Mouse (Mus musculus) MEL (cell line): ENCODE measurements around the gene Nfix. TPM values are rescaled to one million over a fixed set of nuclear protein-coding genes. Genes with fewer than 3 reads are reported as not detected.

ENCODE experiments used
- DNase-seq: peaks from one replicate; pipeline ENCODE4 v3.0.0; 2011; ENCODE audit warnings: low read depth, low spot score
- H3K27ac ChIP-seq: 2 replicates; pipeline ENCODE4 v1.5.1; 2012; ENCODE audit warnings: low read depth, mild to moderate bottlenecking, control low read depth, low read length, moderate library complexity; ENCODE audit not compliant: control insufficient read depth
- H3K27me3 ChIP-seq, 2 experiments: fragments of 150-350 bp in 1 of 2; sonication (generic) in 1 of 2; 2 replicates each; pipeline ENCODE4 v1.6.1; 2012; ENCODE audit warnings: low read length in 2 of 2, mild to moderate bottlenecking in 2 of 2, improper control_type of control experiment in 1 of 2, moderate library complexity in 1 of 2; ENCODE audit not compliant: insufficient read depth in 2 of 2, control insufficient read depth in 1 of 2
- H3K36me3 ChIP-seq, 2 experiments: 2 replicates each; pipeline ENCODE4 v1.6.1; 2012 to 2014; ENCODE audit warnings: low read length in 2 of 2, improper control_type of control experiment in 1 of 2, inconsistent platforms in 1 of 2, mild to moderate bottlenecking in 1 of 2; ENCODE audit not compliant: insufficient read depth in 2 of 2, control insufficient read depth in 1 of 2
- H3K4me1 ChIP-seq, 2 experiments: fragments of 150-350 bp in 1 of 2; sonication (generic) in 1 of 2; 2 replicates each; pipeline ENCODE4 v1.6.1; 2012; ENCODE audit warnings: low read length in 2 of 2, improper control_type of control experiment in 1 of 2, mild to moderate bottlenecking in 1 of 2; ENCODE audit not compliant: insufficient read depth in 2 of 2, control insufficient read depth in 1 of 2
- H3K4me3 ChIP-seq, 2 experiments: fragments of 150-350 bp in 1 of 2; sonication (generic) in 1 of 2; 2 replicates each; pipeline ENCODE4 v1.5.1; 2012; ENCODE audit warnings: low read depth in 2 of 2, low read length in 2 of 2, mild to moderate bottlenecking in 2 of 2, moderate library complexity in 2 of 2, control low read depth in 1 of 2, improper control_type of control experiment in 1 of 2; ENCODE audit not compliant: control insufficient read depth in 1 of 2, insufficient read depth in 1 of 2
- H3K79me2 ChIP-seq: 2 replicates; pipeline ENCODE4 v1.6.1; 2012; ENCODE audit warnings: mild to moderate bottlenecking, low read length, moderate library complexity; ENCODE audit not compliant: control insufficient read depth, poor library complexity, insufficient read depth
- H3K9ac ChIP-seq: 2 replicates; pipeline ENCODE4 v1.6.1; 2012; ENCODE audit warnings: low read depth, mild to moderate bottlenecking, control low read depth, low read length, moderate library complexity; ENCODE audit not compliant: control insufficient read depth, poor library complexity, severe bottlenecking
- H3K9me3 ChIP-seq: fragments of 150-350 bp; sonication (generic); replicated peaks from 2 replicates; pipeline ENCODE4 v1.6.1; 2012; ENCODE audit warnings: mild to moderate bottlenecking, low read length, improper control_type of control experiment, moderate library complexity; ENCODE audit not compliant: insufficient read depth
- BHLHE40 ChIP-seq: IDR thresholded peaks from 2 replicates; pipeline ENCODE4 v1.6.1; 2012; ENCODE audit warnings: low read depth, mild to moderate bottlenecking, inconsistent platforms, low read length, improper control_type of control experiment, borderline replicate concordance
- CHD1 ChIP-seq: IDR thresholded peaks from 2 replicates; pipeline ENCODE4 v1.6.1; 2012; ENCODE audit warnings: low read depth, mild to moderate bottlenecking, inconsistent platforms, low read length, improper control_type of control experiment
- CHD2 ChIP-seq: IDR thresholded peaks from 2 replicates; pipeline ENCODE4 v1.6.1; 2011; ENCODE audit warnings: low read length, improper control_type of control experiment
- CTCF ChIP-seq, 3 experiments: IDR thresholded peaks in 2 of 3; conservative IDR thresholded peaks in 1 of 3; 2 replicates each; pipeline ENCODE4 v1.5.1; 2011 to 2012; ENCODE audit warnings: low read length in 3 of 3, low read depth in 2 of 3, mild to moderate bottlenecking in 2 of 3, improper control_type of control experiment in 1 of 3, inconsistent platforms in 1 of 3, mixed read lengths in 1 of 3, moderate library complexity in 1 of 3; ENCODE audit not compliant: control insufficient read depth in 1 of 3, insufficient read depth in 1 of 3, poor library complexity in 1 of 3, severe bottlenecking in 1 of 3
- E2F4 ChIP-seq: IDR thresholded peaks from 2 replicates; pipeline ENCODE4 v1.6.1; 2011; ENCODE audit warnings: low read depth, low read length, improper control_type of control experiment, borderline replicate concordance
- ELF1 ChIP-seq: IDR thresholded peaks from 2 replicates; pipeline ENCODE4 v1.6.1; 2014; ENCODE audit warnings: low read depth, mild to moderate bottlenecking, inconsistent platforms, low read length, improper control_type of control experiment, moderate library complexity
- ETS1 ChIP-seq: IDR thresholded peaks from 2 replicates; pipeline ENCODE4 v1.6.1; 2012; ENCODE audit warnings: low read depth, mild to moderate bottlenecking, inconsistent platforms, low read length, improper control_type of control experiment, moderate library complexity
- GABPA ChIP-seq: IDR thresholded peaks from 2 replicates; pipeline ENCODE4 v1.6.1; 2012; ENCODE audit warnings: low read depth, mild to moderate bottlenecking, inconsistent platforms, low read length, improper control_type of control experiment, moderate library complexity
- HCFC1 ChIP-seq: IDR thresholded peaks from 2 replicates; pipeline ENCODE4 v1.6.1; 2012; ENCODE audit warnings: low read depth, mild to moderate bottlenecking, inconsistent platforms, low read length, improper control_type of control experiment, moderate library complexity
- JUND ChIP-seq: IDR thresholded peaks from 2 replicates; pipeline ENCODE4 v1.6.1; 2011; ENCODE audit warnings: low read depth, mild to moderate bottlenecking, improper control_type of control experiment, low read length
- MAX ChIP-seq: IDR thresholded peaks from 2 replicates; pipeline ENCODE4 v1.6.1; 2011; ENCODE audit warnings: low read length, improper control_type of control experiment
- MXI1 ChIP-seq: IDR thresholded peaks from 2 replicates; pipeline ENCODE4 v1.6.1; 2011; ENCODE audit warnings: mild to moderate bottlenecking, low read depth, low read length, improper control_type of control experiment
- MYB ChIP-seq: IDR thresholded peaks from 2 replicates; pipeline ENCODE4 v1.6.1; 2011; ENCODE audit warnings: mild to moderate bottlenecking, low read depth, low read length, improper control_type of control experiment
- MYC ChIP-seq: IDR thresholded peaks from 2 replicates; pipeline ENCODE4 v1.6.1; 2011; ENCODE audit warnings: low read depth, mild to moderate bottlenecking, low read length, improper control_type of control experiment, moderate library complexity
- NRF1 ChIP-seq: IDR thresholded peaks from 2 replicates; pipeline ENCODE4 v1.6.1; 2014; ENCODE audit warnings: low read depth, mild to moderate bottlenecking, inconsistent platforms, low read length, improper control_type of control experiment, moderate library complexity; ENCODE audit not compliant: poor library complexity, insufficient read depth, severe bottlenecking
- POLR2A ChIP-seq, 2 experiments: IDR thresholded peaks; 2 replicates each; pipeline ENCODE4 v1.6.1; 2011 to 2012; ENCODE audit warnings: low read length in 2 of 2, mild to moderate bottlenecking in 2 of 2, control low read depth in 1 of 2, improper control_type of control experiment in 1 of 2, low read depth in 1 of 2, moderate library complexity in 1 of 2; ENCODE audit not compliant: control insufficient read depth in 1 of 2, insufficient read depth in 1 of 2, poor library complexity in 1 of 2
- POLR2AphosphoS2 ChIP-seq: IDR thresholded peaks from 2 replicates; pipeline ENCODE4 v1.6.1; 2011; ENCODE audit warnings: low read length, improper control_type of control experiment
- POLR2AphosphoS5 ChIP-seq: IDR thresholded peaks from 2 replicates; pipeline ENCODE4 v1.6.1; 2012; ENCODE audit warnings: low read depth, borderline replicate concordance, mild to moderate bottlenecking, inconsistent platforms, low read length, moderate library complexity, mixed read lengths
- RCOR1 ChIP-seq: IDR thresholded peaks from 2 replicates; pipeline ENCODE4 v1.6.1; 2012; ENCODE audit warnings: low read depth, mild to moderate bottlenecking, inconsistent platforms, low read length, improper control_type of control experiment
- SIN3A ChIP-seq: IDR thresholded peaks from 2 replicates; pipeline ENCODE4 v1.6.1; 2012; ENCODE audit warnings: low read length, improper control_type of control experiment, inconsistent platforms
- TBP ChIP-seq: IDR thresholded peaks from 2 replicates; pipeline ENCODE4 v1.8.0; 2011; ENCODE audit warnings: low read depth, low read length, improper control_type of control experiment
- TCF12 ChIP-seq: IDR thresholded peaks from 2 replicates; pipeline ENCODE4 v1.6.1; 2014; ENCODE audit warnings: low read depth, mild to moderate bottlenecking, inconsistent platforms, low read length, improper control_type of control experiment, moderate library complexity
- UBTF ChIP-seq: IDR thresholded peaks from 2 replicates; pipeline ENCODE4 v1.6.1; 2012; ENCODE audit warnings: low read depth, mild to moderate bottlenecking, inconsistent platforms, low read length, improper control_type of control experiment, moderate library complexity, borderline replicate concordance; ENCODE audit not compliant: insufficient read depth
- USF1 ChIP-seq: IDR thresholded peaks from 2 replicates; pipeline ENCODE4 v1.6.1; 2014; ENCODE audit warnings: low read depth, mild to moderate bottlenecking, inconsistent platforms, low read length, improper control_type of control experiment, moderate library complexity
- USF2 ChIP-seq, 2 experiments: IDR thresholded peaks; 2 replicates each; pipeline ENCODE4 v1.6.1; 2011 to 2012; ENCODE audit warnings: improper control_type of control experiment in 2 of 2, low read length in 2 of 2, borderline replicate concordance in 1 of 2, inconsistent platforms in 1 of 2, low read depth in 1 of 2, mild to moderate bottlenecking in 1 of 2; ENCODE audit not compliant: insufficient read depth in 1 of 2
- ZKSCAN1 ChIP-seq: IDR thresholded peaks from 2 replicates; pipeline ENCODE4 v1.6.1; 2012; ENCODE audit warnings: low read depth, mild to moderate bottlenecking, inconsistent platforms, low read length, improper control_type of control experiment, moderate library complexity
- ZMIZ1 ChIP-seq: IDR thresholded peaks from 2 replicates; pipeline ENCODE4 v1.6.1; 2012; ENCODE audit warnings: low read depth, mild to moderate bottlenecking, inconsistent platforms, low read length, improper control_type of control experiment, moderate library complexity
- ZNF384 ChIP-seq: IDR thresholded peaks from 2 replicates; pipeline ENCODE4 v1.6.1; 2012; ENCODE audit warnings: low read depth, mild to moderate bottlenecking, inconsistent platforms, low read length, improper control_type of control experiment
- polyA plus RNA-seq, 2 experiments: library from polyadenylated mRNA; stranded (reverse) in 1 of 2; unstranded in 1 of 2; fragments of >175 nt in 1 of 2; fragments of >200 nt in 1 of 2; gene quantifications; 2 replicates each; pipeline versions ENCODE4 v1.2.1 to v1.2.4; 2012; ENCODE audit warnings: low replicate concordance in 2 of 2, low read depth in 1 of 2; ENCODE audit not compliant: insufficient read length in 2 of 2, insufficient read depth in 1 of 2, missing spikeins in 1 of 2
- total RNA-seq: library from RNA; depleted of rRNA; stranded (reverse); fragments of 300-350 nt; gene quantifications from 2 replicates; pipeline ENCODE4 v1.2.3, GENCODE M21; 2012

The Nfix gene
- total and polyA plus RNA-seq, 3 experiments = 14.4 to 29.1 TPM; not detected in 1

DNA sequence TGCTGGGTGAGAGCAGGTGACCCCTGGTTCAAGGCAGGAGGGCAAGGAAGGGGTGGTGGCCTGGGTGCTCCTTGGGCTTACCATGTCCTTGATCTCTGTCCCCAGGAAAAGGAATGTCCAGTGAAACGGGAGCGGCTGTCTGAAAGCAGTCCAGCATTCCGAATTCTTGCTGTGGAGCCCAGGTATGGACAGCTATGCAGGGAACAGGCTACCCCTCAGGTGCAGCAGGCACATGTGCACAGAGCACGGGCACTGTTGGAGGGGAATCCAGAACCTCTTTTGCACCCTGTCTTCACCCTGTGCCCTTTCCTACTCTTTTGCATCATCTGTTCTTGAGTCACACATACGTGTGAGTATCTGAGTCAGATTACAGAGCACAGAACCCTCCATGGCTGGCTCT is 101.9 kb downstream of the Nfix start:
- no peak for DNase-seq
- no peak overlapping the region for H3K9ac ChIP-seq
- H3K79me2 ChIP-seq = peaks cover 17% of the 10 kb centered on the region
- no peaks in the 10 kb centered on the region for H3K9me3 ChIP-seq
- TF ChIP-seq TBP (no peak), ELF1 (no peak), USF1 (no peak), POLR2AphosphoS2 (no peak), ZMIZ1 (no peak), CTCF (IDR thresholded peaks at IDR 0.05 in 2 of 3, conservative IDR thresholded peaks at IDR 0.05 in 1 of 3; ENCODE audit: control insufficient read depth in 1 of 3, insufficient read depth in 1 of 3, low read depth in 2 of 3, low read length in 3 of 3, poor library complexity in 1 of 3, severe bottlenecking in 1 of 3) (no peak), RCOR1 (no peak), TCF12 (no peak), BHLHE40 (no peak), POLR2A (IDR thresholded peaks at IDR 0.05; ENCODE audit: control insufficient read depth in 1 of 2, insufficient read depth in 1 of 2, low read depth in 1 of 2, low read length in 2 of 2, poor library complexity in 1 of 2) (no peak), UBTF (no peak), MYC (no peak), E2F4 (no peak), HCFC1 (no peak), ZNF384 (no peak), USF2 (IDR thresholded peaks at IDR 0.05; ENCODE audit: borderline replicate concordance in 1 of 2, insufficient read depth in 1 of 2, low read depth in 1 of 2, low read length in 2 of 2) (no peak), CHD1 (no peak)
- no peak overlapping the region for H3K27ac ChIP-seq
- H3K27me3 ChIP-seq = no peaks in the 10 kb centered on the region
- H3K4me1 ChIP-seq = peaks cover 6 to 20% of the 10 kb centered on the region in 2 experiments
- H3K36me3 ChIP-seq = peaks cover 0 to 12% of the 10 kb centered on the region in 2 experiments; a peak in 3 of 4 replicates
- no peak overlapping the region for H3K4me3 ChIP-seq

DNA sequence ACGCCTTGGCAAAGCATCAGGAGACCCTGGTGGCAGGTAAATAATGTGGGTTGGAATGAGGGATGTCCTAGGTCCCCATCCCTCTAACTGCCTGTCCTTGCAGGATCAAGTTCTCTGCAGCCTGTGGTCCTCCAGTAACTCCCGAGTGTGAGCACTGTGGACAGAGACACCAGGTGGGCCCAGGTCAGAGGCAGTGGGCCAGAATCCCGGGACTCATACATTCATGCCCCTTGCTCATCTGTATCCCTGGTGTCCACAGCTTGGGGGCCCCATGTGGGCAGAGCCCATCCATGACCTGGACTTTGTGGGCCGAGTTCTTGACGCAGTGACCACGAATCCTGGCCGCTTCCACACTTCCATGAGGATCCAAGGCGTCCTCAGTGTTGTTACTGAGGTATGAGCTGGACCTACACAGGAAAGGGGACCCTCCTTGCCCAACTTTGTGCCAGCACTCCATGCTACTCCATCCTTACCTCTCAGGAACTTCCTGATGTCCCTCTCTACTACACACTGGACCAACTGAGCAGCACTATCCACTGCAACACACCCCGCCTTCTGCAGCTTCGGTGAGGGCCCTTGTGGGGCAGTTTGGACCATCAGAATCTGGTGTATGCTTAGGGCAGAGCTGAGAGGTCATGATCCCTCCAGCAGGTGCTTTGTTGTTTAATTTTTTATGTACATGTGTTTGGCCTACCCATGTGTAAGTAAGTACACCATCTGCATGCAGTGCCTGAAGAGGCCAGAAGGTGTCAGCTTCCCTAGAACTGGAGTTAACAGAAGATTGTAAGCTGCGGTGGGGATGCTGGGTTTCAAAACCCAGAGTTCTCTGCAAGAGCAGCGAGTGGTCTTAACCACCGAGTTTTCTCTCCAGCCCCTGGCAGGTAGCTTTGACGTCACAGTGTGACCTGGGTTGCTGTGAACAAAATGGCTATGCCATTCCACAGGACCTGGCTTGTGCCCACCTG is 102.7 kb downstream of the Nfix start:
- Histone ChIP-seq H3K27ac (no peak overlapping the region), H3K36me3 (peaks cover 0 to 12% of the 10 kb centered on the region in 2 experiments; a peak in 3 of 4 replicates), H3K9ac (no peak overlapping the region), H3K4me3 (no peak overlapping the region), H3K27me3 (no peaks in the 10 kb centered on the region), H3K9me3 (no peaks in the 10 kb centered on the region), H3K4me1 (peaks cover 6 to 18% of the 10 kb centered on the region in 2 experiments), H3K79me2 (peaks cover 8% of the 10 kb centered on the region)
- peak; percentile 81 for DNase-seq
- TF ChIP-seq ZNF384 (no peak), CHD1 (no peak), JUND (no peak), NRF1 (no peak), POLR2AphosphoS5 (no peak), HCFC1 (no peak), MYB (no peak), GABPA (no peak), MXI1 (peak; percentile 38; the same call in 1 of the 2 replicates), ZMIZ1 (no peak), ETS1 (no peak), USF2 (IDR thresholded peaks at IDR 0.05; ENCODE audit: borderline replicate concordance in 1 of 2, insufficient read depth in 1 of 2, low read depth in 1 of 2, low read length in 2 of 2) (no peak), TCF12 (no peak), ZKSCAN1 (no peak), CHD2 (no peak), CTCF (IDR thresholded peaks at IDR 0.05 in 2 of 3, conservative IDR thresholded peaks at IDR 0.05 in 1 of 3; ENCODE audit: control insufficient read depth in 1 of 3, insufficient read depth in 1 of 3, low read depth in 2 of 3, low read length in 3 of 3, poor library complexity in 1 of 3, severe bottlenecking in 1 of 3) (peak; percentile 46 to 72 (median 72)), SIN3A (peak; percentile 60), USF1 (no peak), TBP (no peak), MAX (peak; percentile 58; the same call in 1 of the 2 replicates)
